Mouse (Mus musculus): Measurements from ENCODE around the gene Afdn.
"Not testable (repeated sequence)": the region's sequence is repeated elsewhere in the genome, so short reads cannot be mapped to it uniquely, and the experiment has no call there.

Afdn gene

DNA sequence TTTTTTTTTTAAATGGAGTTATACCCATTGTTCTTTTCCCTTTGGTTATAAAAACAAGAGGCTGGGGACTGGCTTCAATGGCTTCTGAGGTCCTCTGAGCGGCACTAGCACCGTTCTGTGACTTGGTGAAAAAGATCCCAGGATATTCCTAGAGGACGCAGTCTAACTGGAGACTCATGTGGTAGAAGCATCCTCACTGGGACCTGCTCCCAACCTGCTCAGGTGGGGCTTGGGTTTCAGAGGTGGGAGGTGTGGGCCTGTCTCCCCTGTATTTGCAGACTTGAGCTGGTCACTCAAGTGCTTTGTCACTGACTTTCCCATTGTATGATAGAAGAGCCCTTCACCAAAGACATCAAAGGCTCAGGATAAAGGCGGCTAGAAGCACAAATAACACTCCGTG, 20.4 kb upstream of the Afdn start:
- DNase-seq (ENCODE audit: low spot score): no peak

DNA sequence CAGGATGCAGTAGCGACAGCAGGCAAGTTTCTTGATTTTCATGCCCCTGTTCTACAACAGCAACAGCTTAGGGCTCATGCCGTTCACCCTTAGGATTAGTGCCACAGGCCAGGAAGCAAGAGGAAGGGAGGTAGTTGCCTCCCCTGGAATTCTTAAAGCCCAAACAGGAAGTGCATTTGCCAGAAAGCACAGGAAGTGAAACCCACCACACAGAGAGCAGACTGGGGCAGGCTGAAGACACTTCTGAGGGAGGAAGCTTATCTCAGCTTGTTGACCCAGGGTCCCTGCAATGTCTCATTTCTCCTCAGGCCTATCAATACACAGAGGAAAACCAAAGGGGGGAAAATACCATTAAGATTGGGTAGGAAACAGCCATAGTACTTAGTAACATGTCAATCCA, 19.5 kb upstream of the Afdn start:
- DNase-seq (ENCODE audit: low spot score): no peak

DNA sequence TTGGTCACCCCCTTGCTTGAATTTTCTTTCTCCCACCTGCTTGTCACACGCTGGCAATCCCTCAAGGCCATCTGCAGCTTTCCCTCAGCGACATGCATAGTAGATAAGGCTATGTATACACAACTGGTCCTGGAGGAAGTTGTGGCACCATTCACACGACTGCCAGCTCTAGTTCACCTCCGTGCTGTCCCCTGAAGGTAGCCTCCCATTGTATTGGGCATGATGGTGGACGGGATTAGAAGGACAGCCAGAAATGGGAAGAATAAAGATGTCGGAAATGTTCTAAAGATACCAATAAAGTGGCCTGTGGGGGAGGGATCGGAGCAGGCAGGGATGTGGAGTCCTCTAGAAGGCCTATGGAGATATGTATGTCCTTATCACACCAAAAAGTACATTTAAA, 18.7 kb upstream of the Afdn start:
- DNase-seq (ENCODE audit: low spot score): no peak

GRCm38 (mm10) chr17:13742334-13742733, 18.0 kb upstream of the Afdn start:
- peak; percentile 60 for DNase-seq (ENCODE audit: low spot score)

DNA sequence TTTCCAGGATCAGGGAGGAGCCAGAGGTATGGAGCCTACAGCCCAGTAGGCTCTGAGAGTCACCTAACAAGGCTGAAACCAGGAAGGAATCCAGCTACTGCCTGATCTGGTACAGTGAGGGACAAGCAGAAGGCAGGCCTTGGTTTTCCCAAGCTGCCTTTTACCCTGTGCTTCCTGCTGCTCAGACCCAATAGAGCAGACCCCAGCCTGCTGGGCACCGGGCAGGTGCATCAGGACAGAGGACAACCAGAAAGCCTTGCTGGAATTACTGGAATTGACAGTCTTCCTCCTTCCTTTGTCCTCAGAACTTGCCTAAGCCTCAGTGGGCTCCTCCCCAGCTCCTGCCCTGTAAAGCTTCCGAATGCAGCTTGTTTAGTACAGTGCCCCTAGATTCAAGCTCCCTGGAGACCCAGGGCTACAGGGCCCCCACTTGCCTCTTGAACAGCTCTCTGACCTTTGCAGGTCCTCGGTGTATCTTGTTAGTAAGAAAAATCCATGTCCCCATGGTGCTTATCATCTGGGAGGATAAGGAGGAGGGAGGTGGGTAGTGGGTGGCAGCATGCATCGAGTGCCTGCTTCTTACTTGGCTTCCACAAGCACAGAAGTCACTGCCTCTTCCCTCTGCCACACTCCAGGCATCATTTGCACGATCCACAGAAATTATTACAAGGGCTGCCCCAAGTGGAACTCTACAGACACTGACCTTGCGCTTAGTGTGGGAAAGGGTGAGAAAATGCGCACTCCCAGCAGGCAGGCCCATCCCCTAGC, 17.2 kb upstream of the Afdn start:
- DNase-seq (ENCODE audit: low spot score): no peak

GRCm38 (mm10) chr17:13743709-13744079, 16.6 kb upstream of the Afdn start:
- no peak for DNase-seq (ENCODE audit: low spot score)

GRCm38 (mm10) chr17:13744219-13744618, 16.1 kb upstream of the Afdn start:
- no peak for DNase-seq (ENCODE audit: low spot score)

DNA sequence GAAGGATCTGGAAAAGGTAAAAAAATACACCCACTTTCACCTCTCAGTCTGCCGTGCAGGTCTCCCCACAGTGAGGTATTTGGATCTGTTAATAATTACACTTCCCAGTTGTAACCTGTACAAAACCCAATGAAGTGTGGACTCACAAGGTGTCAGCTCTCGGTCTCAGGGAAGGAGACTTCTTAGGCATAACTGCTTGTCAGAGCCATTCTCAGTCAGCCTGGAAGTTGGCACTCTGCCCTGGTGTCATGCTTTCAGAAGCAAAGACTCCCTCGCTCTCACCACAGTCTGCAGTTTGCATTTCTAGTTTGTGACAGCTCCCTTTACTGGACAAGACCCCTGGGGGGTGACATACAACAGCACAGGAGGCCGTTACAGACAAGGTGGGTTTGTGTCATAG, 15.5 kb upstream of the Afdn start:
- no peak for DNase-seq (ENCODE audit: low spot score)

- DNase-seq (ENCODE audit: low spot score): no peak
Observed at GRCm38 (mm10) chr17:13745373-13745772, 15.0 kb upstream of the Afdn start.

- no peak for DNase-seq (ENCODE audit: low spot score)
Observed at GRCm38 (mm10) chr17:13746330-13746729, 14.0 kb upstream of the Afdn start.

- DNase-seq (ENCODE audit: low spot score): no peak
Observed at GRCm38 (mm10) chr17:13747681-13748080, 12.7 kb upstream of the Afdn start.

- DNase-seq (ENCODE audit: low spot score): no peak
Observed at GRCm38 (mm10) chr17:13749027-13749426, 11.3 kb upstream of the Afdn start.

DNA sequence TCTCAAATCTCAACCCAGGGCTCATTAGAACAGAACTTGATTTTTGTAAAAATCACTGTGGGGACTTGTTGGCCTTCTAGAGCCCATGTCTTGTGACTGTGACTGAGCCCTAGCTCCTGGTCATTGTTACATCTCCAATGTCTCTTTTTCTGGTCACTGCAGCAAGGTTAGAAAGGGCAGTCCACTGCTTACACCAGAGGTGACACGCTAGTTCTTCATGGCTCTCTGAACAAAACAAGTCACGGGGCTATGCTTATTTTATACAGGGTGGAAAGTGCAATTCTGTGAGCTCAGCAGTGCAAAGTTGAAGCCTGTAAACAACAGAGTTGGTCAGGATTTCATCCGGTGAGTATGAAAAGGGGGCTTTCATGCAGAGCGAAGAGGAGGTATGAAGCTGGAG, 6.4 kb upstream of the Afdn start:
- no peak for DNase-seq (ENCODE audit: low spot score)

DNA sequence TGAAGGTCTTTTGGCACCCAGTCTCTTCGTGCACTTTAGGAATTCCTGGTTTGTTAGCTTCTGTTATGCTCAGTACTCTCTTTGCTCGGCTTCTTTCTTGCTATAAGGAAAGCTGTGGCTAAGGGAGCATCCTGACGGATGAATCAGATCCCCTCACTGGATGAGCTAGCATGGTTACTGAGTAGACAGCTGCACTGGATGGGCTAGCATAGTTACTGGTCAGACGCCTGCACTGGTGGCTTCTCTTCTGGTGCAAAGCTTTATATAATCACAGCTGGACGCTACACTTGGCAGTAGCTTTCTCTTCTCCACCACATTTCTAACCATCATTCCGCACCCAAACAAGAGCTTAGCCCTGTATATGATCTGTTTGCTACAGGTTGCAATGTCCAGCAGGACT, 5.4 kb upstream of the Afdn start:
- DNase-seq (ENCODE audit: low spot score): no peak

DNA sequence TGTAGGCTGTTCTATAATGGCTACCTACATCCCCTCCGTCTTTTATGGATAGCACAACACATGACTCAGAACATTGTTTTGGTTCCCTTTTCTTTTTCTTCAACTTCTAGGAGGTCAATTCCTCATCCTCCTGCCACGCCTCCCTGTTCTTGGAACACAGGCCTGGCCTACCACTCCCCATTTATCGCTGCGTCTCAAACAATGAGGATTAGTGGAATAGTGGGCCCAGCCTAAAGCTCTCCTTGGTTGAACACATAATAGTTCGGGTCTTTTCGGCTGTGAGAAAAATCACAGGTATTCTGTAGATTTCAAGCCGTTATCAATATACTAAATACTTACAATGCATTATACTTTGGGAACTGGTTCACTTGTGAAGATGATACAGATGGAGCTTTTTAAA, 1.8 kb upstream of the Afdn start:
- no peak for DNase-seq (ENCODE audit: low spot score)

- DNase-seq (ENCODE audit: low spot score): peak; percentile 69
Observed at GRCm38 (mm10) chr17:13759156-13759852, 1.0 kb upstream of the Afdn start.

- DNase-seq (ENCODE audit: low spot score): no peak
Observed at GRCm38 (mm10) chr17:13760675-13761178, 388 bp downstream of the Afdn start.

- peak; percentile 60 for DNase-seq (ENCODE audit: low spot score)
Observed at GRCm38 (mm10) chr17:13761179-13761913, 1.0 kb downstream of the Afdn start, which contains the start of gene Tcte2. Tcte2 (minus strand) TSS chr17:13761825.

GRCm38 (mm10) chr17:13763819-13764218, 3.5 kb downstream of the Afdn start:
- no peak for DNase-seq (ENCODE audit: low spot score)

DNA sequence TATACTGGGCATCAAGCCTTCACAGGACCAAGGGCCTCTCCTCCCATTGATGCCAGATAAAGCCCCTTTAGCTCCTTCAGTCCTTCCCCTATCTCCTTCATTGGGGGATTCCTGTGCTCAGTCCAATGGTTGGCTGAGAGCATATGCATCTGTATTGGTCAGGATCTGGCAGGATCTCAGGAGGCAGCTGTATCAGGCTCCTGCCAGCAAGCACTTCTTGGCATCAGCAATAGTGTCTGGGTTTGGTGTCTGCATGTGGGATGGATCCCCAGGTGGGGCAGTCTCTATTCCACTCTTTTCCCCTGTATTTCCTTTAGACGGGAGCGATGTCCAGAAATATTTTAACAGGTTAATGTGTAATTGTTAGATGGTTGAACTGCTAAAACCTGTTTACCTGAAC, 4.6 kb downstream of the Afdn start:
- DNase-seq (ENCODE audit: low spot score): not testable (repeated sequence)

GRCm38 (mm10) chr17:13768531-13768930, 8.2 kb downstream of the Afdn start:
- DNase-seq (ENCODE audit: low spot score): no peak

- no peak for DNase-seq (ENCODE audit: low spot score)
Observed at GRCm38 (mm10) chr17:13769256-13769655, 8.9 kb downstream of the Afdn start.

DNA sequence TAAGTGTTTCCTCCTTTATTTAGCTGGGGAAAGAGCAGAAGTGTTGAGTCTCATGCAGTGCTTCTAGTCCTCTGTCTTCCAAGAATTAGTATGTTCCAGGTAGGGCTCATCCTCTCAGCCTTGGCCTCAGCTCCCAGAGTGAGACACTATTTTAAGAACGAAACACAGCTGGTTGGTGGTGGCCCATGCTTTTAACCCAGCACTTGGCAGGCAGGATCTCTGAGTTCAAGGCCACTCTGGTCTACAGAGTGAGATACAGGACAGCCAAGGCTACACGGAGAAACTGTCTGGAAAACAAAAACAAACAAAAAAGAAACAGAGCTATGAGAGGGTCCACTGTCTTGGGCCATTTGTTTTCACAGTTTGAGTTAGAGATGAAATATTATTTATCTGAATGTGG, 17.3 kb downstream of the Afdn start:
- no peak for DNase-seq (ENCODE audit: low spot score)

All from embryo, embryonic 10.5 days (tissue).